Mouse (Mus musculus) liver, embryonic 14.5 days (tissue): ENCODE measurements around the gene Mrpl10.

ENCODE experiments used
- CTCF ChIP-seq: IDR thresholded peaks from 2 replicates; pipeline ENCODE4 v1.5.1; 2016; ENCODE audit warnings: antibody characterized with exemption, low read depth, control low read depth
- EP300 ChIP-seq: IDR thresholded peaks from 2 replicates; pipeline ENCODE4 v1.6.1; 2016; ENCODE audit warnings: antibody characterized with exemption, low read depth

- TF ChIP-seq CTCF (no peak), EP300 (no peak)
Measured at GRCm38 (mm10) chr11:97080291-97080690, 38.9 kb downstream of the Mrpl10 start.
